Mouse (Mus musculus): ENCODE measurements around the gene Ttll11. TPM values are rescaled to one million over a fixed set of nuclear protein-coding genes. Genes with fewer than 3 reads are reported as not detected.

The Ttll11 gene
- polyA plus RNA-seq, 1 experiment from 2014 or later, result 6.0 TPM

- H3K9ac ChIP-seq, result no peak overlapping the region
- H3K27ac ChIP-seq, result no peak overlapping the region
- H3K4me1 ChIP-seq, result 0 out of 2 replicates have a peak, but pooled peaks cover 5% of the 10 kb centered on the region
- no peak for ATAC-seq (ENCODE audit: low FRiP score, low read depth)
- no peak overlapping the region for H3K4me3 ChIP-seq
- no peak overlapping the region for H3K4me2 ChIP-seq (replicated peaks)
- no peaks in the 10 kb centered on the region for H3K36me3 ChIP-seq
- no peaks in the 10 kb centered on the region for H3K9me3 ChIP-seq
- no peaks in the 10 kb centered on the region for H3K27me3 ChIP-seq (replicated peaks)
- WGBS, result 47% methylated on average over 10 of the region's 10 CpGs
These were observed 119.3 kb downstream of the Ttll11 start for GRCm38 (mm10) chr2:35860394-35860744.

GRCm38 (mm10) chr2:35859708-35860393 is 119.9 kb downstream of the Ttll11 start:
- H3K4me2 ChIP-seq (replicated peaks), result no peak overlapping the region
- 0 out of 2 replicates have a peak, but pooled peaks cover 5% of the 10 kb centered on the region for H3K4me1 ChIP-seq
- H3K9ac ChIP-seq, result no peak overlapping the region
- no peak overlapping the region for H3K4me3 ChIP-seq
- no peaks in the 10 kb centered on the region for H3K36me3 ChIP-seq
- H3K27ac ChIP-seq, result no peak overlapping the region
- no peaks in the 10 kb centered on the region for H3K9me3 ChIP-seq
- WGBS, result 79% methylated on average over 7 of the region's 7 CpGs
- no peak for ATAC-seq (ENCODE audit: low FRiP score, low read depth)
- H3K27me3 ChIP-seq (replicated peaks), result no peaks in the 10 kb centered on the region

DNA sequence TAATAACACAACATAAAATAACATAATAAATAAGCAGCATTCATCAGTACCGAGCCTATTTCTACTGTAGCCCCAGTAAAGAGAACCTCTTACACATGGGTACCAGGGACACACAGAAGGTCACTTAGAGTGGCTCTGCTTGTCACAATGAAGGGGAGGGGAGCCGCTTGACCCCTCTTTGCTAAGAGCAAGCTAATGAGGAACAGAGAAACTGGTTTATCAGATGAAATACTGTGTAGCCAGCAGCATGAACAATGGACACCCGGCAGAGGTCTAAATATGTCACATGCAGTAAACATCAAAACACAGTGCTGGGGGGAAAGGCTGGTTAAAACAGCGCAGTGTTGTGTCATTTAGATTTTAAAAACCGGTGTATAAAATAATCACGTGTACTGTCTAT is 121.4 kb downstream of the Ttll11 start:
- H3K4me1 ChIP-seq, result 0 out of 2 replicates have a peak, but pooled peaks cover 5% of the 10 kb centered on the region
- H3K9ac ChIP-seq, result no peak overlapping the region
- H3K4me3 ChIP-seq, result no peak overlapping the region
- ATAC-seq (ENCODE audit: low FRiP score, low read depth), result no peak
- no peaks in the 10 kb centered on the region for H3K9me3 ChIP-seq
- WGBS, result 81% methylated on average over 6 of the region's 6 CpGs
- no peaks in the 10 kb centered on the region for H3K36me3 ChIP-seq
- H3K4me2 ChIP-seq (replicated peaks), result no peak overlapping the region
- H3K27me3 ChIP-seq (replicated peaks), result no peaks in the 10 kb centered on the region
- H3K27ac ChIP-seq, result no peak overlapping the region

DNA sequence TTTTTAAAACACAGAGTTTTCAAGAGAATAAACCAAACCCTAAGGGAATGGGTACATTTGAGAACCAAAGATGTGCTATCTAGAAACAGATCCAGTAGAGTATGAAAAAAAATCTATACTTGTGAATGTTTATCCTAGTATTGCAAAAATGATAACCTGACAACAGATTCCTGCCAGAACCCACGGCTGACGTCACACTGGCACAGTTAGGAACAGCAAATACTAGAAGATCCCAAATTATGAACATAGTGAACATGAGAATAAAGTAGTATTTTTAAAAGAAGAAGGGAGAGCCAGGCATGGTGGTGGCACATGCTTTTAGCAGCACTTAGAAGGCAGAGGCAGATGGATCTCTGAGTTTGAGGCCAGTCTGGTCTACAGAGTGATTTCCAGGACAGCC is 122.8 kb downstream of the Ttll11 start:
- no peak overlapping the region for H3K4me2 ChIP-seq (replicated peaks)
- no peaks in the 10 kb centered on the region for H3K27me3 ChIP-seq (replicated peaks)
- 94% methylated on average over 2 of the region's 2 CpGs for WGBS
- H3K36me3 ChIP-seq, result no peaks in the 10 kb centered on the region
- no peak overlapping the region for H3K27ac ChIP-seq
- ATAC-seq (ENCODE audit: low FRiP score, low read depth), result no peak
- no peak overlapping the region for H3K9ac ChIP-seq
- H3K4me3 ChIP-seq, result no peak overlapping the region
- H3K9me3 ChIP-seq, result no peaks in the 10 kb centered on the region
- 0 out of 2 replicates have a peak, but pooled peaks cover 7% of the 10 kb centered on the region for H3K4me1 ChIP-seq

DNA sequence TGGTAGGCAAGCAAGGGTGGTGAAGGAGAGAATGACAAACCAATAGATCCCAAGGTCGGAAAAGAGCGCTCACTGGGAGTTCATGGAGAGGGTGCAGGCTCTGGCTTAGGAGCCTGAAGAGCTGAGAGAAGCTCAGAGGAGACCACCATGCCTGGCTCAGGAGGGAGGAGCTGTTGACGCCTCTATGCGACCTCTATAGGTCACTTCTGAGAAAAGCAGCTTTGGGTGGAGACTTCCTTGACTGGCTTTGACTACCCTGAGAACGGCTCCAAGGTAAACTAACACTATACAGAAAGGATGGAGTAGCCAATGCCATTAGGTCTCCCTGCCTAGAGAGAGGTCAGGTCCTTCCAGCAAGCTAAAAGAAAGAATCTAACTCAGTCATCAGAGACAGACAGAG is 124.8 kb downstream of the Ttll11 start:
- no peak for ATAC-seq (ENCODE audit: low FRiP score, low read depth)
- H3K27ac ChIP-seq, result no peak overlapping the region
- H3K4me1 ChIP-seq, result peaks cover 12% of the 10 kb centered on the region; the same call in 1 of the 2 replicates
- no peak overlapping the region for H3K4me2 ChIP-seq (replicated peaks)
- WGBS, result 38% methylated on average over 5 of the region's 5 CpGs
- no peak overlapping the region for H3K4me3 ChIP-seq
- no peaks in the 10 kb centered on the region for H3K9me3 ChIP-seq
- no peak overlapping the region for H3K9ac ChIP-seq
- H3K36me3 ChIP-seq, result no peaks in the 10 kb centered on the region
- H3K27me3 ChIP-seq (replicated peaks), result no peaks in the 10 kb centered on the region

GRCm38 (mm10) chr2:35852971-35853370 is 126.7 kb downstream of the Ttll11 start:
- 70% methylated on average over 4 of the region's 4 CpGs for WGBS
- Histone ChIP-seq H3K27ac (no peak overlapping the region), H3K4me1 (peaks cover 19% of the 10 kb centered on the region; the same call in 1 of the 2 replicates), H3K9ac (no peak overlapping the region), H3K4me2 (replicated peaks) (no peak overlapping the region), H3K36me3 (no peaks in the 10 kb centered on the region), H3K9me3 (no peaks in the 10 kb centered on the region), H3K4me3 (no peak overlapping the region), H3K27me3 (replicated peaks) (no peaks in the 10 kb centered on the region)
- ATAC-seq (ENCODE audit: low FRiP score, low read depth), result no peak

DNA sequence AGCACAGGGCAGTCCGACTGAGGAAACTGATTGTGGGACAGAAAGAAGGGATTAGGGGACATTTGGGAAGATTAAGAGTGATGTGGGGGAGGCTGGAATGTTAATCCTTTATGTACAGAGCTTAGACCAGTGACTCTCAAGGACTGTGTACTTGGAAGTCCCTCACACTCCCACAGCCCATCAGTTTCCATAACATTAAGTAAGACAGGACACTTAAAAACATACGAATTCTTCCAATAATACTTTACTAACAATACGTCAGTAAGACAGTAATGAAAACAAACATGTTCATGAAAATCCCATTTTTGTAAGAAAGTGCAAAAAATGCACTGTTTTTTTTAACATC is 127.6 kb downstream of the Ttll11 start:
- no peak overlapping the region for H3K9ac ChIP-seq
- no peak overlapping the region for H3K4me2 ChIP-seq (replicated peaks)
- H3K4me3 ChIP-seq, result no peak overlapping the region
- H3K9me3 ChIP-seq, result no peaks in the 10 kb centered on the region
- no peak for ATAC-seq (ENCODE audit: low FRiP score, low read depth)
- no peak overlapping the region for H3K27ac ChIP-seq
- peaks cover 19% of the 10 kb centered on the region; the same call in 1 of the 2 replicates for H3K4me1 ChIP-seq
- 63% methylated on average over 3 of the region's 3 CpGs for WGBS
- H3K36me3 ChIP-seq, result no peaks in the 10 kb centered on the region
- no peaks in the 10 kb centered on the region for H3K27me3 ChIP-seq (replicated peaks)

DNA sequence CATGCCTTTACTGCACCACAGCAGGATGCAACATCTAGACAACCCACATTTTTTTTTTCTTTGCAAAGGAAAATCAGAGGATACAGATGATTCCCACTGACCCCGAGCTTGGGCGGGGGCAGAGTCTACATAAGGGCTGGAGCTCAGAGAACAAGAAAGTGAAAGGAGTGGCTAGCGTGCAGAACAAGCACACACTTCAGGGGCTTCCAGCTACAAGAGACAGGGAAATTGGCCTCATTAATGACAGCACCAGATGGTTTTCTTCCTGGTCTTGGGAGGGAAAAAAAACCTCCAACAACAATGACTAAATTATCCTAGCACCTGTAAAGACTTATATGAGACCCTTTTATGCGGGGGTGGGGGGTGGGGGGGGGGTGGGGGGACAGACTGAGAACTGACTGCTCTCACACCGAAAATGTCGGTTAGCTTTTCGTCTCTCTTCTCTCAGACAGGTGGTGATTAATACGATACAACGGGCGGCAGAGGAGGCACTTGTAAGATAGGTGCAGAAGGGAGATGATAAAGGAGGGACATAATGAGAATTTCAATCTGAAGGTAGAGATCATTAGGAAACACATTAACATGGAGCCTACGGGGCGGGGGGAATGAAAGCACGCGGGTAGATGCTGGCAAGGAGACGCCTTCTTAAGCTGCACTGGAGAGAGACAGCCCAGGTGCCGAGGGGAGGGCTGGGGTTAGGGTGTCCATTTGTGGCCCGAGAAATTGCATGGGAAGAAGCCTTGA is 128.1 kb downstream of the Ttll11 start:
- no peak for ATAC-seq (ENCODE audit: low FRiP score, low read depth)
- WGBS, result 36% methylated on average over 17 of the region's 17 CpGs

DNA sequence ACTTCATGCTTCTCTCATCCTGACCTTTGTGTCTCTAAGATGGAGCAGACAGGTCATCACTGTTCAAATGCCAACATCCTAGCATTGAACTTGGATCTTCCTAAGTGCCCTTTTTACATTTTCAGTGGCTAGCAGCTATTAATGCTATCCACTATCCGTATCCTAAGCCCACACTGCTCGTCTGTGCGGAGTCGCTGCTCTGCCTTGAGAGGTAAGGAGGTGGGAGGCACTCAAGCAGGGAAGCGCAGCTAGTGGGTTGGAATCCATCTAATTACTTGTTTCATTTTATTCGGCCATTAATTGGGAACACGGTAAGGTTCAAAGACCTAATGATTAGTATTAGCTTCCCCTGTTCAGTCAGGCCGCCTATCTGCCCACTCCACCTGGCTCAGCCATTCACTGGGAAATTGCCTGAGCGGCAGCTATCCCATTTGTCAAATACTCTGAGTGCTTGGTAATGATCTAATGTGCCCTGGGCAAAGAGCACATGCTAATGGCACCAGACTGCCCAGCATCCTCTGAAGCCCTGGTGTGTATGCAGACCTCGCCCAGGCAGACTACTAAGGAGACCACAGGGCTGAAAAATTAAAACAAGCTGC is 130.0 kb downstream of the Ttll11 start:
- Histone ChIP-seq H3K4me3 (no peak overlapping the region), H3K9me3 (no peaks in the 10 kb centered on the region), H3K27me3 (replicated peaks) (no peaks in the 10 kb centered on the region), H3K4me2 (replicated peaks) (no peak overlapping the region), H3K36me3 (no peaks in the 10 kb centered on the region), H3K9ac (no peak overlapping the region), H3K27ac (no peak overlapping the region), H3K4me1 (peaks cover 32% of the 10 kb centered on the region)
- ATAC-seq (ENCODE audit: low FRiP score, low read depth), result peak; percentile 29; the same call in 1 of the 2 replicates
- WGBS, result 50% methylated on average over 10 of the region's 10 CpGs

More for the DNA sequence above, 128.1 kb downstream of the Ttll11 start:
- H3K9me3 ChIP-seq, result no peaks in the 10 kb centered on the region
- H3K36me3 ChIP-seq, result no peaks in the 10 kb centered on the region
- 0 out of 2 replicates have a peak overlapping the region, but pooled peaks have one; percentile 1 for H3K4me2 ChIP-seq (replicated peaks)
- no peak overlapping the region for H3K4me3 ChIP-seq
- H3K4me1 ChIP-seq, result peaks cover 19% of the 10 kb centered on the region; the same call in 1 of the 2 replicates
- H3K27me3 ChIP-seq (replicated peaks), result no peaks in the 10 kb centered on the region
- H3K9ac ChIP-seq, result no peak overlapping the region
- H3K27ac ChIP-seq, result no peak overlapping the region

DNA sequence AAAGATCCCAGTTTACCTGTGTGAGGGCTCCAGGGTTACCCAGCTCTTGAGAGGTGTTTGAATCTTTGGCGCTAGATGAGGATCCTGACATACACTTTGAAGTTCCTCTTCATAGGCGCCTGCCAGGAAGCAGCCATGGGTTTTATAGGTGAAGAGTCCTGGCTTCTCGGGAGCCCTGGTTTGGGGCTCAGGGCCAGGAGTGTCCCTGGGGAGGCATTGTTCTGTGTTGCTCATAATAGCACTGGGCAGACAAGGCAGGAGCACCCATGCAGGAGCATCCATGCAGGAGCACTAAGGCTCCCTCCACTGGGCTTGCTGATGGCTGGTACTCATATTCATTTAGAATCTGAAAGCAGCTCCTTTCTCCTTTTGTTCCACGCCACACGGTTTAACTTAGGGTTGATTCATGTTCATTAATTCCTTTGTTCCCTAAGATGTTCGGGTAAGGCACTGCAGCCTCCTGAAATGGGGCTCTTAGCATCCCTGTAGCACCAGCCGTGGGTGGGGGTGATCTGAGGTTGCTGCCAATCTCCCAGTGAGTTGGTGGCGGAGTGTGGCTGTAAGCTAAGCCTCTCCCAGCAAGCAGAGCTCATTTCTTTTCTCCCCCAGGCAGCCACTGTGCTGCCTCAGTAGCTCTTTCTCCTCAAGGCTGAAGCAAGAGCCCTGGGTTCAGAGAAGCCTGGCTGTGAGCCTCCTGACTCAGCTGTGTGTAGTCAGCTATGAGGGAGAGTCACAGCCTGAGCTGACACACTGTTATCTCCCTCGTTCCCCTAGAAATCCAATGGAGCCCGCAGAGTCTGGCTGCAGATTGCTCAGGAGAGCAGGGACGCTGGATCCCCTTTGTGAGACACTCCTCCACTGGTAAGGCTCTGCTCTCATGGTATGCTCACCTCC is 133.9 kb downstream of the Ttll11 start:
- no peaks in the 10 kb centered on the region for H3K27me3 ChIP-seq (replicated peaks)
- H3K36me3 ChIP-seq, result no peaks in the 10 kb centered on the region
- H3K9ac ChIP-seq, result no peak overlapping the region
- no peak overlapping the region for H3K27ac ChIP-seq
- no peak for ATAC-seq (ENCODE audit: low FRiP score, low read depth)
- WGBS, result 35% methylated on average over 11 of the region's 11 CpGs
- H3K4me2 ChIP-seq (replicated peaks), result no peak overlapping the region
- peaks cover 48% of the 10 kb centered on the region for H3K4me1 ChIP-seq
- H3K9me3 ChIP-seq, result no peaks in the 10 kb centered on the region
- H3K4me3 ChIP-seq, result no peak overlapping the region

GRCm38 (mm10) chr2:35843896-35844690 is 135.6 kb downstream of the Ttll11 start:
- H3K36me3 ChIP-seq, result no peaks in the 10 kb centered on the region
- H3K27me3 ChIP-seq (replicated peaks), result no peaks in the 10 kb centered on the region
- no peak overlapping the region for H3K4me2 ChIP-seq (replicated peaks)
- peaks cover 40% of the 10 kb centered on the region for H3K4me1 ChIP-seq
- H3K9me3 ChIP-seq, result no peaks in the 10 kb centered on the region
- ATAC-seq (ENCODE audit: low FRiP score, low read depth), result no peak
- 26% methylated on average over 13 of the region's 13 CpGs for WGBS
- H3K9ac ChIP-seq, result no peak overlapping the region
- no peak overlapping the region for H3K27ac ChIP-seq
- H3K4me3 ChIP-seq, result no peak overlapping the region

Measured in neural tube, embryonic 12.5 days (tissue).